Mouse (Mus musculus): ENCODE data around the gene Naaa.

GRCm38 (mm10) chr5:92254476-92254875, 23.5 kb downstream of the Naaa start:
- no peak for TF ChIP-seq CTCF (IDR thresholded peaks at IDR 0.05; ENCODE audit: insufficient read depth, low read depth, low read length)
- no peak for TF ChIP-seq POLR2A (IDR thresholded peaks at IDR 0.05; ENCODE audit: insufficient read depth, low read depth, low read length)
